Mouse (Mus musculus) layer of hippocampus, adult 9-10 months (tissue): ENCODE data around the gene Fam160a1.

ENCODE experiments used
- DNase-seq: peaks from one replicate; pipeline ENCODE4 v3.0.0; 2022; ENCODE audit warnings: low spot score

The Fam160a1 gene

DNA sequence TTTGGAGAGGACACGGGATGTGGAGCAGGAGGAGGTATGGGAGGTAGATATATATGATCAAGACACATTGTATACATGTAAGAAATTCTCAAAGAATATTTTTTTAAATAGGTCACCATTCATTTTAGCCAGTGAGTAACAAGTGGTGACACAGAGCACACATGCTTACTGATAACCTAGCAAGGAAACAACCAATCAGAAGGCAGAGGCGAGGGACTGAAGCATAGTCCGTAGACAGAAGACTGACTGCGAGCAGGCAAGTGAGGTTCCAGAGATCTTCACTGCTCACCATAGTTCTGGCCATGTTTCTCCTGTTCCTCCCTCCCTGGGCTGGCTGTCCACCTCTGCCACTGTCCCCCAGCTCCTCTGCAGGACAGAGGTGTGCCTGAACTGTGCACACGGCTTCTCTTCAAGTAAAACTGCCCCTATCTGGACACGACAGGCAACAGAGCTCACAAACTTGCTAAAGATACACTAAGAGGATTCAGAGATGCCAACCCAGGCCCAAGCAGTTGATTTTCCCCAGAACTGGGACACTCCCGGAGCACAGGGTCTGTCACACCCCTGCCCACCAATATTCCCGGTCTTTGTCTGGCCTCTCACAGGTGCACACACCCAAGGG, 137.7 kb downstream of the Fam160a1 start:
- no peak for DNase-seq

DNA sequence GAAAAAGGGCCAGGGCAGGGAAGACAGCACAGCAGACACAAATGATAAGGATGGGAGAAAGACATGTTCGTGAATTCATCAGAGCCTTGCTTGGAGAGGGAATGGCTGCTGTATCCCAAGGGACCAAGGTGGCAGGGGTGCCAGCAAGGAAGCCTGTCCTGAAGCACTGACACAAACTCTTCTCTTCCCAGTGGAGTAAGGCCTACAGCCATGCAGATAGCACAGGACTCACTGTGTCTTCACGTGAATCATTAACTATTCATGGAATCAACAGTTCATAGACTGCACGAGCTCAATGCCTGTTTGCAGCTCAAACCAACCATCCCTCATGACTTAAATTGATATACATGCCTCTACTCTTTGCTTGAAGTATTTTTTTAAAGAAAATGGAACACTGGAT, 139.1 kb downstream of the Fam160a1 start:
- no peak for DNase-seq

DNA sequence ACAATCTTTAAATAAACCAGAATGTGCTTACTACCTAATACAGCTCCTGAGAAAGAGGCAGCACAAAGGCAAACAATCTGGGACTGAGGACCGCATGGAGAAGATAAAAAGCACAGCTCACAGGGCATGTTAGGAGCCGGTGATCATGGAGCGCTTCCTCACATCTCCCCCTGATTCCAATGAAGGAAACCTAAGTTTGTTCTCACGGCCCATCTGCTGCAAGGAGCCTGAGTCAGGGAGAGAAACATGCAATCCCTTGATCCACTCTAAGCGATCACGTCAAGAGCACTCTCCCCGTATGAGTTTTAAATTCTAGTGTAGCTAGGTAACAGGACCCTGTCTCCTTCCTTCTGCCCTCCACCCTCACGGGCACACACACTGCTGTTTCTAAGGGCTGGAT, 140.0 kb downstream of the Fam160a1 start:
- no peak for DNase-seq

- DNase-seq = no peak
Observed at GRCm38 (mm10) chr3:85669844-85670243, 147.2 kb downstream of the Fam160a1 start.

- no peak for DNase-seq
Observed at GRCm38 (mm10) chr3:85667683-85668082, 149.4 kb downstream of the Fam160a1 start.

DNA sequence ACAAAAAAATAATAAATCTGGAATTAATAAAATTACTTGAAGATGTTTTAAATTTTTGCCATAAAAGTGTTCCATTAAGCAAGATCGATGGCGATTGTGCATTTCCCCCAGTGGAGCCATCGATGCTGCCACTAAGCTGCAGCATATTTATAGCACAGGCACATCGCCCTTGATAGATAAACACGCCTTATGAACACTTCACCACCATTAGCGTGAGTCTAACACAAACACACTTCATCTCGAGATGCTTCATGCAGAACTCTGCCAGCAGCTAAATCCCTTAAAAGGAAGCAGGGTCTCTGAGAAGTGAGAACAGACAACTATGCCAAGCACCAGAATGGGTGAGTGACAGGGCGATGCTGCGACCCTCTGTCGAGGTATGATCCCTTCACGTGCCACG, 150.4 kb downstream of the Fam160a1 start:
- no peak for DNase-seq

- DNase-seq = no peak
Observed at GRCm38 (mm10) chr3:85666166-85666565, 150.9 kb downstream of the Fam160a1 start.

GRCm38 (mm10) chr3:85664591-85665171, 152.4 kb downstream of the Fam160a1 start:
- peak; percentile 69 for DNase-seq

DNA sequence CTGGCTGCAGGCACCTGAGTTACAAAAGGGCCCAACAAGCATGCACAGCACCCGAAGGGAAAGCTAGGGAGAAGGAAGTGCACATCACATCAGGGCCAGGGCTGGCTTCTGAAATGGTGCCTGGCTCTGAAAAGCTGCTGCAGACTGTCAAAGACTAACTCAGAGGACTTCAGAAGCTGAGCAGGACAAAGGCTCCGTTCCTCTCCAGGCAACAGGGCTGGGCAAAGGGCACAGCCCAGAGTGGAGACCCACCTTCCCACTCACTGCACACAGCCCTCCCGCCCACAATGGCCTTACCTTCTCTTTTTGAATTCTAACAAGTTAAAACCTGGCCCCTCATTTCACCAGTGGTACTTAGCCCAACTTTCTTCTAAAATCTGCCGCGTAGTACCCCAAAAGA, 153.3 kb downstream of the Fam160a1 start:
- DNase-seq = no peak

GRCm38 (mm10) chr3:85661926-85662813, 154.9 kb downstream of the Fam160a1 start:
- DNase-seq = no peak

DNA sequence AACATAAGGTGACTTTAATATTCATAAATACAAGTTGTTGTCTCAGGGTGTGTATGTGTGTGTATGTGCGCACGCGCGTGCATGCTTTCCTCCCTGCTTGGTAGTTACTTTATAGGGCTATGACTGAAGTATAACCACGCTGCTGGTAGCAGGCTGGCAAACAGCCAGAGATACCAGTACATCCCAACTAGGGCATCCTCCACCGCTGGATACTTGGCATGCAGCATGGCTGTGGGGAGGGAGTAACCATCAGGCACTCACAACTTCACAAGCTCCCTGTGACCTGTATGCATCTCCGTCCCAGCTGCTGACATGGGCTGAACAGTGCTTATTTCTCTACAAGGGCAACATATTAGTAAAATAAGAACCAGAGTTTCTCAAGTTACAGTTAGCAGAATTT, 157.4 kb downstream of the Fam160a1 start:
- DNase-seq = no peak

GRCm38 (mm10) chr3:85655538-85655937, 161.6 kb downstream of the Fam160a1 start:
- DNase-seq = no peak

DNA sequence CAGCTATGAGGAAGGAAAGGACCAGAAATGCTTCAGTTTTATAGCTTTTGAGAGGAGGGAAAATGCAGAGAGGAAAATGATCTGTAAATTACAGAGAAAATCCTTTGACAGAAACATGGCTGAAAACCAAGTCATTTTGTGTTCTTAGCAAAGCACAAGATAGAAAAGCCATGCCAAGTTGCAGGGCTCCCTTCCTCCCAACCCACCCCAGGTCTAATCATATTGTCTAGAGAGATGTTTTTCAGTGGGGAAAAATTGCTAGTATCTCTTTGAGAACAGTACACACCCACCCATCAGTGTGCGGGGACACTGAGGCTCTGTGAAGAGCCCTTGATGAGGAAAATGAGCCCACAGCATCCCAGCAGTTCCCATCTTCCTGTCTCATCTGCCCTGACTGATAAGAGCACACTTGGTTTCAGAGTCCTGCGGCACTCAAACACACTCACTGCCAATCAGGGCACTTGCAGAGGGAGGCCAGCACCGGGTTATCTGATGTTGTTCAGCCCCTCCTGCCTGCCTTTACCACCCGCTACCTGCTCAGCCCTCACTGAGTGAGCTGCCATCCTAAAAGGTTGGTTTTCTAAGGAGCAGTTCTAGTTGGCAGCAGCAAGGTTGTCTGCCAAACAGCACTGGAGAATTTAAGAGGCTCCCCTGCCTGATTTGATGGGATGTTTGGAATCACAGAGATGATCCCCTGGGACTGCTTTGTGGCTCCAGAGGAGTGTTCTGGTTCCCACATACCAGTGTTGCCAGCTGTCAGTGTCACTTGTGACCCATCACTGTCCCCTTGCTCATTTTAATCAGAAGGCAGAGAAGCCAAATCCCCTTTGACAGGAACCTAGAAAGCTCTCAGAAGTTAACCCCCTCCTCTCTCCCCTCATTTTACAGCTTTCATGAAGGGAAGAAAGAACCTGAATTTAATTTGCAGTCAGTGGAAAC, 164.1 kb downstream of the Fam160a1 start:
- DNase-seq = no peak

DNA sequence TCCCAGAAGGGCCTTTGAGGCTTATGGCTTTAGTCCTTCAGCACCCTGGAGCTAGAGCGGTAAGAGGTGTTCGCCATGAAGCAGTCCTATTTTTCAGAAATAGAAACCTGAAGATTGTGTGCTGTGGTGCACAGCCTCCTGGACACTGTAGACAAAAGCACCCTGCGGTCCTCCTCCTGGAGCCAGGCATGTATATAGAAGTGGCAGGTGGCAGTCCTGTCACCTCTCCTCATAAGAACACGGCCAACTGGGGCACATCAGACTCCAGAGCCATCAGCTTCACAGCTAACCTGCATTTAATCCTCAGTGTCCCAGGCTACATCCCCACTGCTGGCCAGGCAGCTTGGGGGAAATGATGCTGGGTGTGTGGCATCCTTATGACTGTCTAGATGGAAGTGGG, 167.9 kb downstream of the Fam160a1 start:
- DNase-seq = no peak

GRCm38 (mm10) chr3:85645517-85646004, 171.5 kb downstream of the Fam160a1 start:
- DNase-seq = no peak

DNA sequence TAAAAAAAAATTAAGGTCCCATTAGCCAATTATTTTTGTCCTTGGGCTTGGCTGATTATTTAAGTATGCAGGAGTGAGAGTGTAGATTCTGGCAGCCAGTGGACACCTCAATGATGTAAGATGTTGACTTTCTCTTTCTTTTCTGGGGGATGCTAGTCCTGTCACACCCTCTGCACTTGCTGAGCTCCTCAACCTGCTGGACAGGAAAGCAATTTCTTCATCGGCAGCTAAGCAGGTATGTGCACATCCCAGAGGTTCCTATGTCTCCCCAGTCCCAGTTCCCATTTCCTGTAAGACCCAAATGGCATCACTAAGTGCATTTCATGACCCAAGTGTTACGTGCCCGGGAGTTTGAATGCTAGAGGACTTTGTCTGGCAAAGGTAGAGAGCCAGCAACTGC, 172.3 kb downstream of the Fam160a1 start:
- no peak for DNase-seq

- DNase-seq = no peak
Observed at GRCm38 (mm10) chr3:85641751-85642150, 175.3 kb downstream of the Fam160a1 start.

GRCm38 (mm10) chr3:85636716-85637447, 180.2 kb downstream of the Fam160a1 start:
- DNase-seq = no peak

DNA sequence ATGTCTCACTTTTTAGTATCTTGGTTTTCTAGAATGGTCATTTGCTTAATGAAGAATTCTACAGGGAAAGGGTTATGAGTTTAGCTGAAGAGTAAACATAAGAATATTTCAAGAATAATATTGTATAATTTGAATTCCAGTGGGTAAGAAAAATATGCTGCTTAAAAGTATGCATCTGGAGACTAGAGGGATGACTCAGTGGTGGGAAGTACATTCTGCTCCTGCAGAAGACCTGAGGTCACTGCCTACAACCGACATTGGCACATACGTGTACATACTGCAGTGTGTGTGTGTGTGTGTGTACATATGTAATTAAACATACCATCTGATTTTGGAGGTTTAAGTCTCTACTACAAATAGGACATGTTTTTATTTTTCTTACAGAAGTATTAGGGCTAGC, 181.5 kb downstream of the Fam160a1 start:
- DNase-seq = no peak

- no peak for DNase-seq
Observed at GRCm38 (mm10) chr3:85635126-85635419, 182.0 kb downstream of the Fam160a1 start.

- no peak for DNase-seq
Observed at GRCm38 (mm10) chr3:85634389-85635125, 182.5 kb downstream of the Fam160a1 start.
